ENCODE assay signal across 8 mouse cellular contexts in genomic region chr10:41935476-41935829, GRCm38 (mm10).
DNase-seq lines count a peak whose midpoint lies in the region; ATAC-seq and TF ChIP-seq lines count a peak whose summit lies in the region.

No protein-coding gene starts in this region.

- no peak for DNase-seq in heart, postnatal 0 days (ENCODE audit: low spot score)
- no peak for DNase-seq in heart, postnatal 10 days
- DNase-seq in MN1 (ENCODE audit: low spot score): peak; percentile 46
- peak; percentile 57 to 91 for DNase-seq in left cerebral cortex, postnatal 25 days (ENCODE audit: low spot score in 2 of 2)
- no peak for DNase-seq in thymus, postnatal 25 days
- no peak for DNase-seq in c-Kit-positive CD71-positive TER-119-positive erythroid progenitor cells, embryonic 14.5 days (ENCODE audit: low spot score)
- no peak for DNase-seq in spleen, postnatal 10 days (ENCODE audit: low spot score in 2 of 2)

- H3K4me1 ChIP-seq in heart, postnatal 0 days (ENCODE audit: control insufficient read depth, insufficient read depth): peaks cover 58% of the 10 kb centered on the region
- peaks cover 16% of the 10 kb centered on the region; the same call in 1 of the 2 replicates for H3K4me1 ChIP-seq in cortical plate, adult 2 months (ENCODE audit: control insufficient read depth, insufficient read depth, low read length)

- TF ChIP-seq CTCF in heart, postnatal 0 days (IDR thresholded peaks at IDR 0.05; ENCODE audit: low read depth): no peak
- TF ChIP-seq CTCF in cortical plate, adult 2 months (IDR thresholded peaks at IDR 0.05; ENCODE audit: extremely low read depth, insufficient read depth, low read length): no peak

- ATAC-seq in heart, postnatal 0 days (ENCODE audit: insufficient read depth, low read depth): no peak

- intact Hi-C loops in heart, postnatal 10 days (cut with DNase I): loop anchor here (2.0 kb wide), 1 partner anchor 47 kb away; no protein-coding TSS in a partner anchor
- intact Hi-C loops in left cerebral cortex, postnatal 25 days (cut with DNase I): loop anchor here (2.0 to 5.0 kb wide), 4 partner anchors 47 to 341 kb away; partner anchors contain the start of gene Foxo3

- H3K27me3 ChIP-seq in heart, postnatal 0 days (ENCODE audit: control insufficient read depth, insufficient read depth, low read length): no peaks in the 10 kb centered on the region

- peak overlapping the region; percentile 92 for H3K27ac ChIP-seq in heart, postnatal 0 days (ENCODE audit: low read depth)
- peak overlapping the region; percentile 85; the same call in 1 of the 2 replicates for H3K27ac ChIP-seq in cortical plate, adult 2 months (ENCODE audit: insufficient read depth, low read length)

- no peaks in the 10 kb centered on the region for H3K9me3 ChIP-seq in heart, postnatal 0 days (replicated peaks; ENCODE audit: control insufficient read depth, low read length)

- H3K4me3 ChIP-seq in heart, postnatal 0 days (ENCODE audit: low read depth, low read length): no peak overlapping the region
- H3K4me3 ChIP-seq in cortical plate, adult 2 months (ENCODE audit: insufficient read depth, low read length): no peak overlapping the region

- no peak for TF ChIP-seq EP300 in heart, postnatal 0 days (IDR thresholded peaks at IDR 0.05; ENCODE audit: low read depth)

- no peak overlapping the region for H3K9ac ChIP-seq in heart, postnatal 0 days (replicated peaks; ENCODE audit: low read depth, low read length)

- no peak for TF ChIP-seq POLR2A in cortical plate, adult 2 months (IDR thresholded peaks at IDR 0.05; ENCODE audit: extremely low read depth, insufficient read depth, low read length)

- H3K36me3 ChIP-seq in heart, postnatal 0 days (replicated peaks; ENCODE audit: control insufficient read depth, insufficient read depth, low read length): no peaks in the 10 kb centered on the region

- peak overlapping the region; percentile 57 for H3K4me2 ChIP-seq in heart, postnatal 0 days (ENCODE audit: low read depth, low read length)

Comparison
In these comparisons a context has a peak if more than half of its experiments do, and no peak if none do; other contexts are left out.
1. DNase-seq: peak in MN1 (single experiment) and left cerebral cortex, postnatal 25 days (2 of 2); none in heart, postnatal 0 days (single experiment), heart, postnatal 10 days (0 of 2), thymus, postnatal 25 days (single experiment), c-Kit-positive CD71-positive TER-119-positive erythroid progenitor cells, embryonic 14.5 days (single experiment) and spleen, postnatal 10 days (0 of 2).